ENCODE assay signal across 9 mouse cellular contexts in the genomic region with DNA sequence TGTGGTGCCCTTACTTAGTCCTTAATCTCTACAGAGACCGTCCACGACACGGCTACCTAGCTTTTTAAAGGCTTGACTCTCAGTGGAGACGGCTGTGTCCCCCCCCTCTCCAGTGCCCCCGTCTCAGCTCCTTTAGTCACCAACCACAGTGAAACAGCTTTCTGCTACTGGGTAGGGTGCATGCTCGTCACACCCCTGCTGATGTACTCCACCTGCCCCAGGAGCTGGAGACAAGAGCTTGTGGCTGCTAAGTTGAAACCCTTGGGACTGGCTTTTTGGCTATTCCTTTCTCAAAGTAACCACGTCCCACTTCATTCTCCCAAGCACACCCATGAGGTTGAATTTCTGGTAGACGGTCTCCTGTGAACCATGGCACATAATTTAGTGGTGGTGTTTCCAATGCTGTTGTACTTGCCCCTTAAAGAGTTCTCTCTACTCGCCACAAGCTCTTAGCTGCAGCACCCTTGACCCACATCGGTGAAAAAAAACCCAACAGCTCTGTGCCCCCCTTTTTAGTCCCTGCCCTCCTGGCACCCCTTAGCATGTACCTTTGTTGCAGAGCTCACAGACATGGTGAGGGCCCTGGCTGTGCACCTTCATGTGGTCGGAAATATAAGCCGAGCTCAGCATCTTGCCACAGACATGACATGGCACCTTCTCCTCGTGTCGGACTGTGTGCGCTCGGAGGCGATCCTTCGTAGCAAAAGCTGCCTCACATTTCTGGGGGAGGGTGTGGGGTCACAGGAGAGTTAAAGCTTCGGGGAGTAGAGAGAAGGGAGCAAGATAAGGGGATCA. TPM values are rescaled to one million over a fixed set of nuclear protein-coding genes. Genes with fewer than 3 reads are reported as not detected.
DNase-seq lines count a peak whose midpoint lies in the region; ATAC-seq and TF ChIP-seq lines count a peak whose summit lies in the region.
"Had no signal": no experiment of that assay in that cellular context is flagged by ENCODE, and none has a peak within 500 bp of the region (broad histone marks: within the 10 kb centered on the region; RNA-seq: fewer than 3 reads in every experiment).

No protein-coding gene starts in this region.

- peak overlapping the region; percentile 99 for H3K9ac ChIP-seq in limb, embryonic 11.5 days (ENCODE audit: low read length)

- peak overlapping the region; percentile 61 for H3K4me3 ChIP-seq in C2C12 (ENCODE audit: insufficient read depth, poor library complexity, severe bottlenecking)
- H3K4me3 ChIP-seq in erythroblast, embryonic 14.5 days (replicated peaks) = peak overlapping the region; percentile 94
- peak overlapping the region; percentile 97 for H3K4me3 ChIP-seq in limb, embryonic 11.5 days (ENCODE audit: low read depth, low read length)
- peak overlapping the region; percentile 97 for H3K4me3 ChIP-seq in olfactory bulb, adult 2 months (ENCODE audit: insufficient read depth, low read depth, low read length)

- no peaks in the 10 kb centered on the region for H3K9me3 ChIP-seq in erythroblast, embryonic 14.5 days (ENCODE audit: control insufficient read depth, low read length)
- no peaks in the 10 kb centered on the region for H3K9me3 ChIP-seq in limb, embryonic 11.5 days (ENCODE audit: control insufficient read depth, low read length)

- WGBS in limb, embryonic 11.5 days = 33% methylated on average over 19 of the region's 19 CpGs
- 12% methylated on average over 19 of the region's 19 CpGs for WGBS in olfactory bulb, adult 2 months

- no peaks in the 10 kb centered on the region for H3K27me3 ChIP-seq in C2C12 (ENCODE audit: control insufficient read depth, insufficient read depth, insufficient read length)
- H3K27me3 ChIP-seq in erythroblast, embryonic 14.5 days (ENCODE audit: control insufficient read depth) = peaks cover 7% of the 10 kb centered on the region
- no peaks in the 10 kb centered on the region for H3K27me3 ChIP-seq in limb, embryonic 11.5 days (ENCODE audit: control insufficient read depth, insufficient read depth, low read length)

- peaks cover 33% of the 10 kb centered on the region for H3K79me2 ChIP-seq in C2C12 (ENCODE audit: control insufficient read depth, insufficient read depth)

- peaks cover 71% of the 10 kb centered on the region for H3K4me1 ChIP-seq in erythroblast, embryonic 14.5 days (ENCODE audit: control insufficient read depth)
- H3K4me1 ChIP-seq in limb, embryonic 11.5 days (ENCODE audit: control insufficient read depth, insufficient read depth, low read length) = peaks cover 55% of the 10 kb centered on the region
- peaks cover 57% of the 10 kb centered on the region for H3K4me1 ChIP-seq in olfactory bulb, adult 2 months (ENCODE audit: control insufficient read depth, insufficient read depth, low read length)

- peaks cover 20% of the 10 kb centered on the region for H3K79me3 ChIP-seq in C2C12 (ENCODE audit: low read depth)

- no peak for TF ChIP-seq CTCF in C2C12 (IDR thresholded peaks at IDR 0.05; ENCODE audit: control insufficient read depth, insufficient read depth, insufficient read length)
- no peak for TF ChIP-seq CTCF in olfactory bulb, adult 2 months (IDR thresholded peaks at IDR 0.05; ENCODE audit: insufficient read depth, low read depth, low read length)

- no peak for TF ChIP-seq POLR2A in olfactory bulb, adult 2 months (IDR thresholded peaks at IDR 0.05; ENCODE audit: insufficient read depth, low read depth, low read length)

- DNase-seq in adrenal gland, postnatal 10 days = peak; percentile 25
- DNase-seq in adrenal gland, postnatal 36 days = no peak
- DNase-seq in limb, embryonic 11.5 days (ENCODE audit: low spot score) = no peak
- DNase-seq in right cerebral cortex, postnatal 4 days = no peak
- no peak for DNase-seq in B cell, adult 2 months

- no peak for ATAC-seq in limb, embryonic 11.5 days (ENCODE audit: insufficient number of reproducible peaks, low FRiP score, low TSS enrichment, low read depth)

- H3K36me3 ChIP-seq in C2C12 (ENCODE audit: control insufficient read depth, insufficient read depth) = peaks cover 41% of the 10 kb centered on the region
- peaks cover 64% of the 10 kb centered on the region for H3K36me3 ChIP-seq in erythroblast, embryonic 14.5 days (ENCODE audit: control insufficient read depth)
- H3K36me3 ChIP-seq in limb, embryonic 11.5 days (ENCODE audit: control insufficient read depth, insufficient read depth, low read length) = peaks cover 26% of the 10 kb centered on the region

- peak overlapping the region; percentile 94 for H3ac ChIP-seq in C2C12 (ENCODE audit: control insufficient read depth, insufficient read length, low read depth)

- peak overlapping the region; percentile 83 for H3K4me2 ChIP-seq in limb, embryonic 11.5 days (ENCODE audit: low read depth, severe bottlenecking)

- 0 out of 2 replicates have a peak overlapping the region, but pooled peaks have one; percentile 26 for H3K27ac ChIP-seq in limb, embryonic 11.5 days (replicated peaks; ENCODE audit: low read depth, low read length)
- 0 out of 2 replicates have a peak overlapping the region, but pooled peaks have one; percentile 79 for H3K27ac ChIP-seq in olfactory bulb, adult 2 months (ENCODE audit: insufficient read depth, low read depth, low read length)

TF ChIP-seq in C2C12, 6 proteins besides CTCF, POLR2A, EP300 and RAD21:
- TF ChIP-seq MYOD1 (IDR thresholded peaks at IDR 0.05; ENCODE audit: control insufficient read depth, insufficient read length, low read depth) = no peak

RNA-seq across cellular contexts. Expression of a gene that starts 2.7 kb away (rescaled TPM):
- total RNA-seq in adrenal gland, postnatal 10 days (2021) = 100 to 1,000 TPM; 135 to 159 TPM
- total RNA-seq in adrenal gland, postnatal 36 days (2021) = 100 to 1,000 TPM; 120 to 126 TPM
- 141 TPM for polyA plus RNA-seq in C2C12 (2012; fragmentation: generic; extraction: Trizol)
- 173 and 193 TPM in 2 replicates for polyA plus RNA-seq in erythroblast, embryonic 14.5 days (2012)
- 84.8 TPM in 2 replicates for polyA plus RNA-seq in limb, embryonic 11.5 days (2014; fragmentation: Nextera tagmentation; extraction: Ambion mirVana)
- polyA plus RNA-seq in olfactory bulb, adult 2 months (2012; ENCODE audit: insufficient read depth, insufficient read length, low replicate concordance, missing spikeins) = 437 and 572 TPM in 2 replicates

RNA-seq across cellular contexts. Expression of a gene that starts 3.1 kb away (rescaled TPM):
- 1 to 10 TPM; 3.1 to 5.8 TPM for total RNA-seq in adrenal gland, postnatal 10 days (2021)
- total RNA-seq in adrenal gland, postnatal 36 days (2021) = 1 to 10 TPM; 1.9 to 2.9 TPM
- polyA plus RNA-seq in C2C12 (2012; fragmentation: generic; extraction: Trizol) = 0.02 TPM
- 0.04 and 0.17 TPM in 2 replicates for polyA plus RNA-seq in erythroblast, embryonic 14.5 days (2012)
- 7.7 and 9.2 TPM in 2 replicates for polyA plus RNA-seq in limb, embryonic 11.5 days (2014; fragmentation: Nextera tagmentation; extraction: Ambion mirVana)
- not detected in 2 replicates for polyA plus RNA-seq in olfactory bulb, adult 2 months (2012; ENCODE audit: insufficient read depth, insufficient read length, low replicate concordance, missing spikeins)

RNA-seq across cellular contexts. Expression of a gene that starts 3.2 kb away (rescaled TPM):
- total RNA-seq in adrenal gland, postnatal 10 days (2021) = 10 to 100 TPM; 17.7 to 22.5 TPM
- 10 to 100 TPM; 28.9 to 29.6 TPM for total RNA-seq in adrenal gland, postnatal 36 days (2021)
- 39.7 TPM for polyA plus RNA-seq in C2C12 (2012; fragmentation: generic; extraction: Trizol)
- 15.4 and 20.8 TPM in 2 replicates for polyA plus RNA-seq in erythroblast, embryonic 14.5 days (2012)
- polyA plus RNA-seq in limb, embryonic 11.5 days (2014; fragmentation: Nextera tagmentation; extraction: Ambion mirVana) = 26.2 and 66.8 TPM in 2 replicates
- polyA plus RNA-seq in olfactory bulb, adult 2 months (2012; ENCODE audit: insufficient read depth, insufficient read length, low replicate concordance, missing spikeins) = not detected in 2 replicates

RNA-seq across cellular contexts. Expression of a gene that starts 6.9 kb away (rescaled TPM):
- total RNA-seq in adrenal gland, postnatal 10 days (2021) = 10 to 100 TPM; 10.1 to 19.1 TPM
- total RNA-seq in adrenal gland, postnatal 36 days (2021) = 10 to 100 TPM in 1 of 2 experiments, 1 to 10 TPM in 1; 4.4 to 15.1 TPM
- polyA plus RNA-seq in C2C12 (2012; fragmentation: generic; extraction: Trizol) = 22.3 TPM
- 8.2 and 13.3 TPM in 2 replicates for polyA plus RNA-seq in erythroblast, embryonic 14.5 days (2012)
- 59.5 and 88.7 TPM in 2 replicates for polyA plus RNA-seq in limb, embryonic 11.5 days (2014; fragmentation: Nextera tagmentation; extraction: Ambion mirVana)
- not detected in 2 replicates for polyA plus RNA-seq in olfactory bulb, adult 2 months (2012; ENCODE audit: insufficient read depth, insufficient read length, low replicate concordance, missing spikeins)

RNA-seq across cellular contexts. Expression of a gene that starts 7.8 kb away (rescaled TPM):
- not detected for total RNA-seq in adrenal gland, postnatal 10 days (2021)
- 1 to 10 TPM in 1 of 2 experiments, not detected in 1; 3.0 TPM for total RNA-seq in adrenal gland, postnatal 36 days (2021)
- polyA plus RNA-seq in C2C12 (2012; fragmentation: generic; extraction: Trizol) = 1.2 TPM
- not detected in 2 replicates for polyA plus RNA-seq in erythroblast, embryonic 14.5 days (2012)
- polyA plus RNA-seq in limb, embryonic 11.5 days (2014; fragmentation: Nextera tagmentation; extraction: Ambion mirVana) = not detected in 2 replicates
- not detected in 2 replicates for polyA plus RNA-seq in olfactory bulb, adult 2 months (2012; ENCODE audit: insufficient read depth, insufficient read length, low replicate concordance, missing spikeins)
- total RNA-seq: heart, adult 18-20 months had no signal

Comparison
In these comparisons a context has a peak if more than half of its experiments do, and no peak if none do; other contexts are left out.
1. RNA of a gene that starts 3.2 kb away (polyA plus RNA-seq): 26.2 to 66.8 TPM in limb, embryonic 11.5 days, 39.7 TPM in C2C12 (single experiment) and 15.4 to 20.8 TPM in erythroblast, embryonic 14.5 days; not detected in olfactory bulb, adult 2 months; every median in the first group is over 10 times any median in the second.
2. Peak in every context shown above with its lines, with median percentiles within 50 percentile points of each other: H3K4me3 ChIP-seq.